Mouse (Mus musculus): ENCODE measurements around the gene Map2k3. TPM values are rescaled to one million over a fixed set of nuclear protein-coding genes. Genes with fewer than 3 reads are reported as not detected.

The Map2k3 gene
- polyA plus RNA-seq (2012; fragmentation: generic; extraction: Trizol) = 100 to 1,000 TPM in 1 of 2 experiments, 10 to 100 TPM in 1; 95.4 to 113 TPM

DNA sequence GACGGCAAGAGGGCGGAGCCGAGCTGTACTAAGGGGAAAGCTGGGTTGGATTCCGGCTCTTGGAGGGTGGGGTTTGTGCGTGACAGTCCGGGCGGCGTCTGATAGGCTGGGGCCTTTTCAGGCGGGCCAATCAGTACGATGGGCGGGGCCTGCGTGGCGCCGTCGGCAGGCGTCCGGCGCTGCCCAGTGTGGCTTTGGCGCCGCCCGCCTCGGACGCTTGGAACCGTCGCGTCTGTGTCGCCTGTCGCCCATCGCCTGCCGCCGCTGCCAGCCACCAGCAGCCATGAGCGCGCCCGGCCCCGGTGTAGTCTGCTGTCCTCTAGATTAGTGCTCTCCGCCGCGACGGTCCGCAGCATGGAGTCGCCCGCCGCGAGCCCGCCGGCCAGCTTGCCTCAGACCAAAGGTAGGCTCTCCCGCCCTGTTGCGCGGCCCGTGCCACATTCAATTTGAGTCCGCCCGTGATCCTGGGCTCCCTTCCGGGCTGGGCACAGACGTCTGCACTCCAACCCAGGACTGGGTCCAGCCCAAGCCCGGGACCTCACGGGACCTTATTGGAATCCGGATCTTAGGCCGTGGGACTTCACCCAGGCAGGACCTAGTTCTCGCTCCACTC is at the start of gene Map2k3:
Gene Map2k3, plus strand, starts transcription at position 165 of the 613 bp plus-strand sequence.

GRCm38 (mm10) chr11:60914491-60914890 is 17.3 kb upstream of the Map2k3 start, which contains the start of gene Natd1:
TSS of gene Natd1 (minus strand) at chr11:60914750.

Other genes with a start within 250 kb of the Map2k3 start
- gene Llgl1, start 232.3 kb upstream of the Map2k3 start, polyA plus RNA-seq (2012; fragmentation: generic; extraction: Trizol) = 10 to 100 TPM; 17.3 to 50.5 TPM
- 100 to 1,000 TPM; 211 to 261 TPM for gene Flii, start 204.8 kb upstream of the Map2k3 start, polyA plus RNA-seq (2012; fragmentation: generic; extraction: Trizol)
- 10 to 100 TPM in 1 of 2 experiments, 1 to 10 TPM in 1; 8.7 to 17.1 TPM for gene Mief2, start 203.6 kb upstream of the Map2k3 start, polyA plus RNA-seq (2012; fragmentation: generic; extraction: Trizol)
- gene Top3a, start 154.7 kb upstream of the Map2k3 start, polyA plus RNA-seq (2012; fragmentation: generic; extraction: Trizol) = 1 to 10 TPM; 3.2 to 6.6 TPM
- 1 to 10 TPM; 1.1 to 5.6 TPM for gene Smcr8, start 154.5 kb upstream of the Map2k3 start, polyA plus RNA-seq (2012; fragmentation: generic; extraction: Trizol)
- gene Shmt1, start 120.3 kb upstream of the Map2k3 start, polyA plus RNA-seq (2012; fragmentation: generic; extraction: Trizol) = 10 to 100 TPM in 1 of 2 experiments, 1 to 10 TPM in 1; 5.5 to 31.4 TPM
- gene Dhrs7b, start 101.4 kb upstream of the Map2k3 start, polyA plus RNA-seq (2012; fragmentation: generic; extraction: Trizol) = 10 to 100 TPM; 47.5 to 50.5 TPM
- gene Tmem11, start 52.8 kb upstream of the Map2k3 start, polyA plus RNA-seq (2012; fragmentation: generic; extraction: Trizol) = 10 to 100 TPM; 47.4 to 52.3 TPM
- gene Natd1, start 17.3 kb upstream of the Map2k3 start, polyA plus RNA-seq (2012; fragmentation: generic; extraction: Trizol) = 10 to 100 TPM in 1 of 2 experiments, 1 to 10 TPM in 1; 3.7 to 30.6 TPM
- under 1 TPM; 0.06 to 0.07 TPM for gene Kcnj12, start 90.5 kb downstream of the Map2k3 start, polyA plus RNA-seq (2012; fragmentation: generic; extraction: Trizol)
- not detected for gene Tnfrsf13b, start 194.7 kb downstream of the Map2k3 start, polyA plus RNA-seq (2012; fragmentation: generic; extraction: Trizol)
- gene Usp22, start 243.0 kb downstream of the Map2k3 start, polyA plus RNA-seq (2012; fragmentation: generic; extraction: Trizol) = 10 to 100 TPM in 1 of 2 experiments, 1 to 10 TPM in 1; 9.6 to 61.6 TPM